Mouse (Mus musculus) small intestine, adult 2 months (tissue): ENCODE data around the gene Ruvbl2.

Source experiments
- CTCF ChIP-seq: fragments of 200-500 bp; IDR thresholded peaks from 2 replicates; pipeline ENCODE4 v1.5.1; 2012; ENCODE audit warnings: low read depth, mild to moderate bottlenecking, control low read depth, inconsistent platforms, low read length, moderate library complexity, mixed read lengths; ENCODE audit not compliant: insufficient replicate concordance, insufficient read length; ENCODE audit errors: extremely low read depth
- POLR2A ChIP-seq: fragments of 200-500 bp; IDR thresholded peaks from 2 replicates; pipeline ENCODE4 v1.6.1; 2012; ENCODE audit warnings: low read depth, mild to moderate bottlenecking, control low read depth, inconsistent platforms, low read length, moderate library complexity

DNA sequence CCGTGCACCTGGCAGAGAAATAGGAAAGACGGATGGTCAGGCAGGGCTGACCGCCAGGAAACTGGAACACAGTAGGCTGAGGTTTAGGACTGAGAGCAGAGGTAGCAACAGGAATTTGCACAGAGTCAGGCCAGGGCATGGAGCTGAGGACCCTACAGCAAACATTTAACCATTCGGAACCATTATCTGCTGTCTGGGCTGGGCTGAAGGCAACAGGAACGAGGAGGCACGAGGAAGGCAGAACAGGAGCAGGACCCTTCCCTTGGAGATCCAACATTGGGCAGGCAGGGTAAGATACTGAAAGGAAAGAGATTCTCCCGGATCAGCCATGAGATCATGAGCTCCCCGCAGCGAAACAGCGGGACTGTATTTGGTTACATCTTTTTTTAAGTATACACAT is 30.1 kb downstream of the Ruvbl2 start:
- no peak for TF ChIP-seq POLR2A
- TF ChIP-seq CTCF: no peak
